Mouse (Mus musculus): Measurements from ENCODE around the gene Gpatch3. TPM values are rescaled to one million over a fixed set of nuclear protein-coding genes. Genes with fewer than 3 reads are reported as not detected.

Gpatch3 gene
- polyA plus RNA-seq (2015; fragmentation: Nextera tagmentation; extraction: Ambion mirVana) = 3.8 and 4.1 TPM in 2 replicates

GRCm38 (mm10) chr4:133574070-133574842 lies at the start of gene Gpatch3:
Gene Gpatch3 (plus strand): TSS chr4:133574745.

GRCm38 (mm10) chr4:133545272-133546231 lies 29.0 kb upstream of the Gpatch3 start, which contains the start of gene Nudc:
Gene Nudc (minus strand): TSS chr4:133545996.

GRCm38 (mm10) chr4:133552768-133553447 lies 21.6 kb upstream of the Gpatch3 start, which contains the start of gene Nr0b2:
Gene Nr0b2 (plus strand): TSS chr4:133553376.

GRCm38 (mm10) chr4:133584059-133584951 lies 9.8 kb downstream of the Gpatch3 start, which contains the start of gene Gpn2:
Gene Gpn2 (plus strand): TSS chr4:133584362.

GRCm38 (mm10) chr4:133601721-133602218 lies 27.2 kb downstream of the Gpatch3 start, which contains the start of gene Sfn:
Gene Sfn (minus strand): TSS chr4:133602168.

Small RNA genes within 50 kb of the gene (microRNA-seq; reads per million reads assigned to microRNA genes)
- gene Gm23158 = not detected

Other genes with a start within 250 kb of the Gpatch3 start
- gene Wdtc1, start 221.3 kb upstream of the Gpatch3 start, polyA plus RNA-seq (2015; fragmentation: Nextera tagmentation; extraction: Ambion mirVana) = 10.6 and 11.6 TPM in 2 replicates
- 5.8 and 6.5 TPM in 2 replicates for gene Slc9a1, start 205.0 kb upstream of the Gpatch3 start, polyA plus RNA-seq (2015; fragmentation: Nextera tagmentation; extraction: Ambion mirVana)
- 54.5 and 66.4 TPM in 2 replicates for gene Tent5b, start 94.6 kb upstream of the Gpatch3 start, polyA plus RNA-seq (2015; fragmentation: Nextera tagmentation; extraction: Ambion mirVana)
- gene Trnp1, start 76.2 kb upstream of the Gpatch3 start, polyA plus RNA-seq (2015; fragmentation: Nextera tagmentation; extraction: Ambion mirVana) = 13.2 and 14.5 TPM in 2 replicates
- gene Kdf1, start 55.8 kb upstream of the Gpatch3 start, polyA plus RNA-seq (2015; fragmentation: Nextera tagmentation; extraction: Ambion mirVana) = 12.9 and 13.5 TPM in 2 replicates
- 141 and 148 TPM in 2 replicates for gene Nudc, start 28.7 kb upstream of the Gpatch3 start, polyA plus RNA-seq (2015; fragmentation: Nextera tagmentation; extraction: Ambion mirVana)
- not detected in 2 replicates for gene Nr0b2, start 21.4 kb upstream of the Gpatch3 start, polyA plus RNA-seq (2015; fragmentation: Nextera tagmentation; extraction: Ambion mirVana)
- 10.7 and 10.8 TPM in 2 replicates for gene Gpn2, start 9.6 kb downstream of the Gpatch3 start, polyA plus RNA-seq (2015; fragmentation: Nextera tagmentation; extraction: Ambion mirVana)
- 321 and 361 TPM in 2 replicates for gene Sfn, start 27.4 kb downstream of the Gpatch3 start, polyA plus RNA-seq (2015; fragmentation: Nextera tagmentation; extraction: Ambion mirVana)
- 1.8 and 2.5 TPM in 2 replicates for gene Zdhhc18, start 75.4 kb downstream of the Gpatch3 start, polyA plus RNA-seq (2015; fragmentation: Nextera tagmentation; extraction: Ambion mirVana)
- 16.0 and 16.2 TPM in 2 replicates for gene Pigv, start 97.9 kb downstream of the Gpatch3 start, polyA plus RNA-seq (2015; fragmentation: Nextera tagmentation; extraction: Ambion mirVana)
- 10.8 and 11.7 TPM in 2 replicates for gene Arid1a, start 182.0 kb downstream of the Gpatch3 start, polyA plus RNA-seq (2015; fragmentation: Nextera tagmentation; extraction: Ambion mirVana)

Data from urinary bladder, postnatal 0 days (tissue).